Mouse (Mus musculus): Measurements from ENCODE around the gene Ssr2.
"Not testable (repeated sequence)": the region's sequence is repeated elsewhere in the genome, so short reads cannot be mapped to it uniquely, and the experiment has no call there.

- TF ChIP-seq CTCF (conservative IDR thresholded peaks at IDR 0.05; ENCODE audit: low read length); NANOG (IDR thresholded peaks at IDR 0.05; ENCODE audit: borderline replicate concordance, low read length); POU5F1 (IDR thresholded peaks at IDR 0.05; ENCODE audit: borderline replicate concordance, low read length): not testable (repeated sequence)
Observed at GRCm38 (mm10) chr3:88605666-88606065, 30.0 kb downstream of the Ssr2 start, which contains the start of gene Arhgef2.

Measured in E14TG2a.4 (cell line).